Mouse (Mus musculus) liver, adult 2 months (tissue): ENCODE data around the gene Ehd1.

Experiments used
- CTCF ChIP-seq: fragments of 200-500 bp; IDR thresholded peaks from 2 replicates; pipeline ENCODE4 v1.5.1; 2011; ENCODE audit warnings: low read depth, low read length, control low read depth
- POLR2A ChIP-seq: fragments of 200-500 bp; IDR thresholded peaks from 2 replicates; pipeline ENCODE4 v1.6.1; 2011; ENCODE audit warnings: low read length, control low read depth; ENCODE audit not compliant: insufficient read depth; ENCODE audit errors: extremely low read depth

DNA sequence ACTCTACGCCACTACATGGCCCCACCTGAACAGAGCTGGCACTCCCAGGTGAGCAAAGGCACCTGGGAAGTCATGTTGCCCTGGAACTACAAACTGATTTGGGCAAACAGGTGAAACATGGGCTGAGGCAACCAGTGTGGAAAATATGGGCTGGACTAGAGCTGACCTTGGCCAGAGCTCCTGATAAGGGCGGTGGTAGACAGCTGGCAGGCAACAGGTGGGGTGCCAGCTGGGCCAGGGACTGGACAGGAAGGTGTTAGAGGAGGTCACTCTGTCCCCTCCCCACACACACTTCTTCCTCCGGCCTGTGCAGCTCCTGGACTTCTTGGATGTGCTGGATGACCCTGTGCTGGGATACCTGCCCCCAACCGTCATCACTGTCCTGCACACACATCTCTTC is 23.5 kb upstream of the Ehd1 start:
- no peak for TF ChIP-seq CTCF
- no peak for TF ChIP-seq POLR2A
